Mouse (Mus musculus): ENCODE measurements around the gene Mill2. TPM values are rescaled to one million over a fixed set of nuclear protein-coding genes. Genes with fewer than 3 reads are reported as not detected.
"Not testable (repeated sequence)": the region's sequence is repeated elsewhere in the genome, so short reads cannot be mapped to it uniquely, and the experiment has no call there.

The Mill2 gene
- 2.5 and 2.6 TPM in 2 replicates for polyA plus RNA-seq (2012; rRNA removed)

DNA sequence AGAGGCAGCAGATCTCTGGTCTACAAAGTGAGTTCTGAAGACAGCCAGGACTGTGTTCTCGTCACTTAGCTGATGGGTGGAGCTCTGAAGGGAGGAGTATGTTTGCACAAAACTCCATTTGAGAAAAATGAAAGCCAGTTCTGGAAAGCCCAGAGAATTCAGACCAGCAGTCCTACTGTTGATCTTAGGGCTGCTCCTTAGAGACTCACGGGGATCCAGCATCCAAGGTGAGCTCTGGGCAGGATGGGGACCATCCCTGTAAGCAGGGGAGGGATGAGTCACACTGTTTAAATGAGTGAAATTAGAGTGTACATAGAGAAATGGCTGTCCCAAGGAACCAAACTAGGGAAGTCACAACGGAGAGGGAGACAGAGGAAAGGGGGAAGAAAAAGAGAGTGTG is at the start of gene Mill2:
TSS of gene Mill2 (plus strand) at position 102 of the 400 bp plus-strand sequence.
- peak within 1 kb of the TSS; percentile 62 for H3K4me3 ChIP-seq (ENCODE audit: insufficient read depth, low read length)
- H3K27ac ChIP-seq (ENCODE audit: insufficient read depth, low read length), result peak within 1 kb of the TSS; percentile 96
- TF ChIP-seq POLR2A (IDR thresholded peaks at IDR 0.05; ENCODE audit: extremely low read depth, insufficient read depth, low read length) (no peak), CTCF (IDR thresholded peaks at IDR 0.05; ENCODE audit: extremely low read depth, insufficient read depth, low read length) (no peak)
- H3K4me1 ChIP-seq (ENCODE audit: control insufficient read depth, insufficient read depth, low read length), result no peaks in the 10 kb centered on the region

DNA sequence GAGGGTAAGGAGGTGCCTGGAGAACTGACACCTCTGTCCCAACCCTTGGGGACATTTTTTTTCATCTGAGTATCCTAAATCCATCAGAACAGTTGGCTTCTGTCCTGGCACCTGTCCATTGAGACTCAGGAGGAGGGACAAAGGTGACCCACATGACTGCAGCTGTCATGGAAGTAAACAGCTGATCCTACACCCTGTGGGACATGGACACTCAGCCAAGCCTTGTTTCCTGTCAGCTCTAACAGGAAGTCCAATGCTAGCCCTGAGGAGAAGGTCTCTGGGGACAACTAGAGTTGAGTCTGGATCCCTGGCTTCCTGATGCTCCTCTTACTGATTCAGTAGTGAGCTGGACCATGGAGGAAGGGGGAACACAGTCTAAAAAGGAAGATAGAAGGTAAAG is 49.1 kb upstream of the Mill2 start:
- not testable (repeated sequence) for H3K4me3 ChIP-seq (ENCODE audit: insufficient read depth, low read length); H3K4me1 ChIP-seq (ENCODE audit: control insufficient read depth, insufficient read depth, low read length); H3K27ac ChIP-seq (ENCODE audit: insufficient read depth, low read length)

DNA sequence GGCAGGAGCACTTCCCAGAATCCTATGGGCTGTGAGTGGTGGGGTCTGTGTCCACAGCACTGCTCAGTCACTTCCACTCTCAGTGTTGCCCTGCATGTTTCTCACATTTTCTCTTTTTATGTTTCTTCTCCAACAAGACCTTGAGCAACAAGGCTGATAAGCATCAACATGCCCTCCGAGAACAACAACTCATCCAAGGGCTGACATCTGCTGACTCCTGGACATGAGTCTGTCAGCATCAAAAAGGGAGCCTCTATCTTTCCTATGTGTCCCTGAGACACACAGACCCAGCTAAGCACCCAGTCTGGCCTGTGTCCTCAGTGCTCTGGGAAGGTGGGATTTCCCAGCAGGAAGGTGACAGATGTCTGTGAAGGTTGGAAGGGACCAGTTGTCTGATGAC is 41.3 kb upstream of the Mill2 start, which contains the start of gene Psg19:
TSS of gene Psg19 (minus strand) at position 101 of the 400 bp plus-strand sequence.
- no peak within 1 kb of the TSS for H3K4me3 ChIP-seq (ENCODE audit: insufficient read depth, low read length)
- no peak for TF ChIP-seq POLR2A (IDR thresholded peaks at IDR 0.05; ENCODE audit: extremely low read depth, insufficient read depth, low read length)
- TF ChIP-seq CTCF (IDR thresholded peaks at IDR 0.05; ENCODE audit: extremely low read depth, insufficient read depth, low read length), result no peak
- no peak within 1 kb of the TSS for H3K27ac ChIP-seq (ENCODE audit: insufficient read depth, low read length)
- H3K4me1 ChIP-seq (ENCODE audit: control insufficient read depth, insufficient read depth, low read length), result no peaks in the 10 kb centered on the region

DNA sequence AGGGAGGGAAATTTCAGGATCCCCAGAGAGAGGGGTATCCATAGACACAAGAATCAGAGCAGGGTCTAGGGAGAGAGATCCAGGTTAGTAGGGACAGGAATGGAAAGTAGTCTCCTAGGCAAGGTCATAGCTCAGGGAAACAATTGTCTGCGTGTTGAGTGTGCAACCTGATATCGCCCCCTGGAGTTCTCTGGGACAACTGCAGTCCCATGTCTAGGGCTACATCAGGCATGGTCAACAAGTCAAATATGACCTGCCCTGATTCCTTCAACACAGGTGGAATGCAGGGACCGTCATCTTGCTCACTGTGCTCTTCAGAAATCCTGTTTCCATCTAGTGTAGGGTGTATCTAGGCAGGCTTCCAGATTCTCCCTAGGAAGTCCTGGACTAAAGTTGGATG is 40.6 kb upstream of the Mill2 start:
- TF ChIP-seq CTCF (IDR thresholded peaks at IDR 0.05; ENCODE audit: extremely low read depth, insufficient read depth, low read length) (no peak), POLR2A (IDR thresholded peaks at IDR 0.05; ENCODE audit: extremely low read depth, insufficient read depth, low read length) (no peak)
- H3K4me1 ChIP-seq (ENCODE audit: control insufficient read depth, insufficient read depth, low read length), result no peaks in the 10 kb centered on the region
- H3K27ac ChIP-seq (ENCODE audit: insufficient read depth, low read length), result no peak overlapping the region
- H3K4me3 ChIP-seq (ENCODE audit: insufficient read depth, low read length), result no peak overlapping the region

DNA sequence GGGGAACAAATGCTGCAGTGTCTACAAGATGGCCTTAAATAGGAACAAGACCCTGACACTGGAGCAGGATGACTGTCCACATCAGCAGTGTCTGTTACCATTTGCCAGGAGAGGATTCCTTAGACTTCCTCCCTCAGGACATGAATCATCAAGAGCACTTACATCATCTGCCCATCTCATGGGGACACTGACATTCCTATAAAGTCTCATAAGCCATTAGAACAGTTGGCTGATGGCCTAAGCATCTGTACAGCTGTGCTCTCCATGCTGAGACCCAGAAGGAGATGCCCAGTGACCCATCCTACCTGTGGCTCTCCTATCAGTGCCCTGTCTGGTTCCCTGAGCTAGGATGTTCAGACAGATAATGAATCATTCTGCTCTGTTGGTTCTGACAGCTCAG is 36.2 kb upstream of the Mill2 start:
- H3K4me3 ChIP-seq (ENCODE audit: insufficient read depth, low read length), result no peak overlapping the region
- TF ChIP-seq CTCF (IDR thresholded peaks at IDR 0.05; ENCODE audit: extremely low read depth, insufficient read depth, low read length) (no peak), POLR2A (IDR thresholded peaks at IDR 0.05; ENCODE audit: extremely low read depth, insufficient read depth, low read length) (no peak)
- H3K4me1 ChIP-seq (ENCODE audit: control insufficient read depth, insufficient read depth, low read length), result no peaks in the 10 kb centered on the region
- no peak overlapping the region for H3K27ac ChIP-seq (ENCODE audit: insufficient read depth, low read length)

DNA sequence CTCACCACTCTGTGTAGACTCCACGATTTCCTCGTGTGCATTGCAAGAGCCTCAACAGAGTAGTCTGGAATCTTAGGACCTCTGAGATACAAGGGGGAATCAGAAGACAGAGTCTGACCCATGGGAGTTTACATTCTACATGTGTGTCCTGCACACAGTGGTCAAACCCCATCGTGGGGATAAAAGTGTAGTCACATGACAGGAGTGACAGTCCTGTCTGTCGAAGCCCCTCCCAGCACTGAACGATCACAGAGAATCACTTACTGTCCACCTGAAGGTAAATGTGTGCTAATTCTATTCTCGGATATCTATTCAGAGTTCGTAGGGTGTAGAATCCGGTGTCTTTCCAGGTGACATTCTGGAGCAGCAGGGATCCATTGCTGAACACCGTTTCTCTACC is 21.5 kb upstream of the Mill2 start:
- TF ChIP-seq CTCF (IDR thresholded peaks at IDR 0.05; ENCODE audit: extremely low read depth, insufficient read depth, low read length), result no peak
- no peak for TF ChIP-seq POLR2A (IDR thresholded peaks at IDR 0.05; ENCODE audit: extremely low read depth, insufficient read depth, low read length)
- H3K4me3 ChIP-seq (ENCODE audit: insufficient read depth, low read length), result no peak overlapping the region
- no peaks in the 10 kb centered on the region for H3K4me1 ChIP-seq (ENCODE audit: control insufficient read depth, insufficient read depth, low read length)
- H3K27ac ChIP-seq (ENCODE audit: insufficient read depth, low read length), result no peak overlapping the region

DNA sequence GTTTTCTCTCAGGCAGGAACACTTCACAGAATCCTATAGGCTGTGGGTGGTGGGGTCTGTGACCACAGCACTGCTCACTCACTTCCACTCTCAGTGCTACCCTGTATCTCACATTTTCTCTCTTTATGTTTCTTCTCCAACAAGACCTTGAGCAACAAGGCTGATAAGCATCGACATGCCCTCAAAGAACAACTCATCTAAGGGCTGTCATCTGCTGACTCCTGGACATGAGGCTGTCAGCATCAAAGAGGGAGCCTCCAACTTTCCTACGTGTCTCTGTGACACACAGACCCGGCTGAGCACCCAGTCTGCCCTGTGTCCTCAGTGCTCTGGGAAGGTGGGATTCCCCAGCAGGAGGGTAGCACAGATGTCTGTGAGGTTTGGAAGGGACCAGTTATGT is 18.3 kb upstream of the Mill2 start, which contains the start of gene Psg17:
TSS of gene Psg17 (minus strand) at position 101 of the 400 bp plus-strand sequence.
- Histone ChIP-seq H3K27ac (ENCODE audit: insufficient read depth, low read length) (no peak within 1 kb of the TSS), H3K4me3 (ENCODE audit: insufficient read depth, low read length) (no peak within 1 kb of the TSS), H3K4me1 (ENCODE audit: control insufficient read depth, insufficient read depth, low read length) (no peaks in the 10 kb centered on the region)
- TF ChIP-seq POLR2A (IDR thresholded peaks at IDR 0.05; ENCODE audit: extremely low read depth, insufficient read depth, low read length), result no peak
- TF ChIP-seq CTCF (IDR thresholded peaks at IDR 0.05; ENCODE audit: extremely low read depth, insufficient read depth, low read length), result no peak

DNA sequence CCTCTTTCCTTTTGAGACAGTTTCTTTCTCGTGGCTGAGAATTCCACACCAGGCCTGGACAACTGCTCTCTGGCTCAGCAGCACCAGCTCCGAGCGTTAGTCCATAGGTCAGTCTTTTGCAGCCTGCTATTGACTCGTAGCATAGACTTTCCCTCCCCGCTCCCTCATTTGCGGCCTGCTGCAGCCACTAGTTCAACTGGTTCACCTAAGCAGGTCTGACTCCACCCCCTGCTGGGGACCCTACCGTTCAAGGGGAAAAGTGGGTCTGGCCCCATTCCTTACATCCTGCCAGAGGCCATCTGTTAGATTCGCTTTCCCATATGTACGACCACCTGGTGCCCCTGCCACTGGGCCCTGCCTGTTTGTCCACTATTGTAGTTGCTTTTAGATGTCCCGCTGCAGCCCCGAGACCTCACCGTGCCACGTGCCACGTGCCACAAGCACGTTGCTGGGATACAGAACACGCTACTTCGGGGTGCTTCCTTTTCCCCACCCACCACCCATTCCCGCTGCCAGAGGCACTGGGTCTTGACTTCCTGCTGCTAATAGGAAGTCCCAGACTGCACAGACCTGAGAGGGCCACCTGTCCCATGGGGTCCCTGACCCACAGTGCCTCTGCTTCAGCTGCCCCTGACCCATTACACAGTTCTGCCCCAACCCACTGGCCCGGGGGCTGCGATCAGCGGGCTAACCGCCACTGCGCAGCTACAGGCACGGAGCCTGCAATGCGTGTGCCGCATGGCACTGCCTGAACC is 11.8 kb upstream of the Mill2 start:
- no peaks in the 10 kb centered on the region for H3K4me1 ChIP-seq (ENCODE audit: control insufficient read depth, insufficient read depth, low read length)
- TF ChIP-seq POLR2A (IDR thresholded peaks at IDR 0.05; ENCODE audit: extremely low read depth, insufficient read depth, low read length) (no peak), CTCF (IDR thresholded peaks at IDR 0.05; ENCODE audit: extremely low read depth, insufficient read depth, low read length) (no peak)
- H3K27ac ChIP-seq (ENCODE audit: insufficient read depth, low read length), result no peak overlapping the region
- H3K4me3 ChIP-seq (ENCODE audit: insufficient read depth, low read length), result no peak overlapping the region

DNA sequence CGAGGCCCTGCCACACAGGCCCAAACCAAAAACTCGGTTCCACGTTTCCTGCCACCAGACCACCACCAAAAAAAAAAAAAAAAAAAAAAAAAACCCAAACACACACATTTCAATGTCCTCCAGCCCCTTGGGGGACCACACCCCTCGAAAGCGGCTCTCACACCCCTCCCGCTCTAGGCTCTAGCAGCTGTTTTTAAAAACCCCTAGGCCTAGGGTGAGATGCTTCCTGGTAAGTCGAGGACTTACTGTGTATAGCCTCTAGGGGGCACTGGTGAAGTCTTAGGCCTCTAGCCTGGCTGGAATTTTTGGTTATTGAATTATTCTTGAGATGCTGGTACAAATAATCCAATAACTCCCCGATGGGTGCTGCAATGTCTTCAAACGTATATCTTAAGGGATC is 11.2 kb upstream of the Mill2 start:
- no peak for TF ChIP-seq CTCF (IDR thresholded peaks at IDR 0.05; ENCODE audit: extremely low read depth, insufficient read depth, low read length)
- no peak for TF ChIP-seq POLR2A (IDR thresholded peaks at IDR 0.05; ENCODE audit: extremely low read depth, insufficient read depth, low read length)
- Histone ChIP-seq H3K27ac (ENCODE audit: insufficient read depth, low read length) (no peak overlapping the region), H3K4me3 (ENCODE audit: insufficient read depth, low read length) (no peak overlapping the region), H3K4me1 (ENCODE audit: control insufficient read depth, insufficient read depth, low read length) (no peaks in the 10 kb centered on the region)

DNA sequence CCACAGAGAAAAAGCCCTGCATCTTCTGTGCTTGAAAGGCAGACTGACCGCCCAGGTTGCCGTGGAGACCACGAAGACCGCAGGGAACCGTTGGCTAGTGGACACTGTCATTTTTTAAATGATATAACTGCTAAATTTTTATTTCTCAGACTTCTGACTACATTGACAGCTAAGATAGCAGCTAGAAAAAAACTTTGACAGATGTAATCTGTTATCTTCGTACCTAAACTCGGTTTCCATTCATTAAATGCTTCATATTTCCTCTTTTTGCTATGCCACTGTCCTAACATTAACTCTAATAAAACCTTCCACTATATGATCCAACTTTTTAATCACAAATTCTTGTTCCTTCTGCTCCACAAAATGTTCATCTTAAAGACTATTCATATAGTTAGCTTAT is 10.2 kb upstream of the Mill2 start:
- TF ChIP-seq CTCF (IDR thresholded peaks at IDR 0.05; ENCODE audit: extremely low read depth, insufficient read depth, low read length), result no peak
- TF ChIP-seq POLR2A (IDR thresholded peaks at IDR 0.05; ENCODE audit: extremely low read depth, insufficient read depth, low read length), result no peak
- Histone ChIP-seq H3K4me1 (ENCODE audit: control insufficient read depth, insufficient read depth, low read length) (no peaks in the 10 kb centered on the region), H3K27ac (ENCODE audit: insufficient read depth, low read length) (no peak overlapping the region), H3K4me3 (ENCODE audit: insufficient read depth, low read length) (no peak overlapping the region)
